9 mouse cellular contexts compared by ENCODE assay signal in the genomic region with DNA sequence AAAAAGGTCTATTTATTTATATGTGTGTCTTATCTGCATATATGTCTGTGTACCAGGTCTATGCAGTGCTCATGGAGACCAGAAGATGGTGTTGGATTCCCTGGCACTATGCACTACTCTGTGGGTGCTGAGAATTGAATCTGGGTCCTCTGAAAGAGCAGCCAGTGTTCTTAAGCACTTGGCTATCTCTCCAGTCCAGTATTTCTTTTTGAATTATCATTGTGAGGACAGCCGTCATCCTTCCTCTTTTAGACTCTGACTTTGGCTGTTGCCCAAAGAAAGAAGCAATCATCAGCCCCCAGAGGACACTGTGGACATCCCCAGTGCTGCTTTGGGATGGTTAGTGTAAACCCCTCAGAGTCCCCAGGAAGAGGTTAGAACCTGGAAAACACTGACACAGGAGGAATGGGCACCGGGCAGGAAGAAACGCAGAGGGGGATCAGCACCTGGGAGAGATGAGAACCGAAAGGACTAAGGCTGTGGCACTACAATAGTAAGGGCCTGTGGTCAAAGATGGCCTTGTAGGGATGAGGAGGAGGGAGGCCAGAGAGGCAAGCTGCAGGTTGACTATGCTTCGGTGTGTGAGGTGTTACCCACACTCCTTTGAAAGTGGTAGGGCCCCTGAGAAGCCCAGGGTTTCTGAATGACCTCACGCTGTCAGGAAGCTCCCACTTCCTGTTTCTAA. TPM values are rescaled to one million over a fixed set of nuclear protein-coding genes. Genes with fewer than 3 reads are reported as not detected.
DNase-seq lines count a peak whose midpoint lies in the region; ATAC-seq lines count a peak whose summit lies in the region.
"Had no signal": no experiment of that assay in that cellular context is flagged by ENCODE, and none has a peak within 500 bp of the region (broad histone marks: within the 10 kb centered on the region; RNA-seq: fewer than 3 reads in every experiment).

No protein-coding gene starts in this region.

- ATAC-seq in heart, embryonic 13.5 days (ENCODE audit: extremely low read depth, insufficient number of reproducible peaks, low FRiP score, low TSS enrichment) = no peak
- no peak for ATAC-seq in liver, embryonic 15.5 days (ENCODE audit: insufficient read depth)
- ATAC-seq in neutrophil, adult 5-6 weeks (ENCODE audit: extremely low read depth, insufficient number of reproducible peaks, low FRiP score, poor library complexity, severe bottlenecking) = peak; percentile 47

- no peak overlapping the region for H3K9ac ChIP-seq in heart, embryonic 13.5 days
- H3K9ac ChIP-seq in liver, embryonic 15.5 days = no peak overlapping the region

- peak overlapping the region; percentile 31 for H3K4me2 ChIP-seq in heart, embryonic 13.5 days
- H3K4me2 ChIP-seq in liver, embryonic 15.5 days = peak overlapping the region; percentile 27

- H3K4me1 ChIP-seq in heart, embryonic 13.5 days = peaks cover 30% of the 10 kb centered on the region
- peaks cover 21% of the 10 kb centered on the region for H3K4me1 ChIP-seq in liver, embryonic 15.5 days (replicated peaks)

- H3K27me3 ChIP-seq in heart, embryonic 13.5 days (replicated peaks) = peaks cover 25% of the 10 kb centered on the region
- H3K27me3 ChIP-seq in liver, embryonic 15.5 days = no peaks in the 10 kb centered on the region; the same call in 1 of the 2 replicates

- no peak overlapping the region for H3K4me3 ChIP-seq in heart, embryonic 13.5 days
- H3K4me3 ChIP-seq in liver, embryonic 15.5 days (replicated peaks) = no peak overlapping the region

- WGBS in heart, embryonic 13.5 days = 19% methylated on average over 6 of the region's 6 CpGs
- 7% methylated on average over 6 of the region's 6 CpGs for WGBS in liver, embryonic 15.5 days (ENCODE audit: insufficient replicate concordance)

- DNase-seq in kidney, adult 18-20 months = peak; percentile 21
- no peak for DNase-seq in kidney, postnatal 14 days
- DNase-seq in gastrocnemius, adult 18-20 months (ENCODE audit: low spot score) = no peak
- no peak for DNase-seq in urinary bladder, postnatal 4 days (ENCODE audit: low spot score in 2 of 2)
- DNase-seq in cerebellum, postnatal 25 days = no peak
- DNase-seq: adrenal gland, postnatal 36 days had no signal

- H3K9me3 ChIP-seq in heart, embryonic 13.5 days = peaks cover 6% of the 10 kb centered on the region; the same call in 1 of the 2 replicates
- 0 out of 2 replicates have a peak, but pooled peaks cover 3% of the 10 kb centered on the region for H3K9me3 ChIP-seq in liver, embryonic 15.5 days (replicated peaks)

- no peaks in the 10 kb centered on the region for H3K36me3 ChIP-seq in heart, embryonic 13.5 days
- no peaks in the 10 kb centered on the region for H3K36me3 ChIP-seq in liver, embryonic 15.5 days (replicated peaks)

- peak overlapping the region; percentile 65 for H3K27ac ChIP-seq in heart, embryonic 13.5 days (replicated peaks)
- no peak overlapping the region for H3K27ac ChIP-seq in liver, embryonic 15.5 days (replicated peaks)

RNA-seq across cellular contexts. Expression of a gene that starts 15.0 kb away (rescaled TPM):
- polyA plus RNA-seq in heart, embryonic 13.5 days (2015; fragmentation: Nextera tagmentation; extraction: Ambion mirVana) = 3.9 and 4.0 TPM in 2 replicates
- 10.6 and 12.8 TPM in 2 replicates for polyA plus RNA-seq in liver, embryonic 15.5 days (2015; fragmentation: Nextera tagmentation; extraction: Ambion mirVana)
- 240 and 251 TPM in 2 replicates for total RNA-seq in neutrophil, adult 5-6 weeks (2017)
- 1 to 10 TPM; 4.3 to 6.0 TPM for total RNA-seq in gastrocnemius, adult 18-20 months (2021)

RNA-seq across cellular contexts. Expression of a gene that starts 52.9 kb away (rescaled TPM):
- polyA plus RNA-seq in heart, embryonic 13.5 days (2015; fragmentation: Nextera tagmentation; extraction: Ambion mirVana) = 2.1 and 2.3 TPM in 2 replicates
- 6.6 and 7.5 TPM in 2 replicates for polyA plus RNA-seq in liver, embryonic 15.5 days (2015; fragmentation: Nextera tagmentation; extraction: Ambion mirVana)
- 2.4 and 2.6 TPM in 2 replicates for total RNA-seq in neutrophil, adult 5-6 weeks (2017)
- under 1 TPM; 0.62 to 0.78 TPM for total RNA-seq in gastrocnemius, adult 18-20 months (2021)

Comparison
In these comparisons a context has a peak if more than half of its experiments do, and no peak if none do; other contexts are left out.
1. RNA of a gene that starts 15.0 kb away (total RNA-seq): 240 to 251 TPM in neutrophil, adult 5-6 weeks; 4.3 to 6.0 TPM in gastrocnemius, adult 18-20 months; every median in the first group is over 10 times any median in the second.